Mouse (Mus musculus): ENCODE measurements at regions not wholly inside any gene's neighbourhood (a gene's known extent, or its start where the extent isn't known, plus 50 kb on each side); places are given as distances from the start of the nearest gene placed in this dataset.

GRCm38 (mm10) chr8:37048912-37049692 lies 55.7 kb downstream of the AI429214 start:
- Histone ChIP-seq H3K4me2 (ENCODE audit: low read length) (no peak overlapping the region), H3K36me3 (ENCODE audit: control insufficient read depth, insufficient read depth, low read length) (no peaks in the 10 kb centered on the region), H3K9me3 (replicated peaks; ENCODE audit: control insufficient read depth, low read length, poor library complexity, severe bottlenecking) (no peaks in the 10 kb centered on the region), H3K27me3 (ENCODE audit: control insufficient read depth, insufficient read depth, low read depth, low read length) (no peaks in the 10 kb centered on the region), H3K27ac (ENCODE audit: low read length) (no peak overlapping the region), H3K4me3 (ENCODE audit: low read depth, low read length) (no peak overlapping the region), H3K4me1 (ENCODE audit: control insufficient read depth, insufficient read depth, low read length) (no peaks in the 10 kb centered on the region), H3K9ac (ENCODE audit: low read depth, low read length) (no peak overlapping the region)
- ATAC-seq, result no peak
- WGBS, result 87% methylated on average over 5 of the region's 5 CpGs

GRCm38 (mm10) chr8:37049969-37050683 lies 56.7 kb downstream of the AI429214 start:
- Histone ChIP-seq H3K9me3 (replicated peaks; ENCODE audit: control insufficient read depth, low read length, poor library complexity, severe bottlenecking) (no peaks in the 10 kb centered on the region), H3K27ac (ENCODE audit: low read length) (no peak overlapping the region), H3K27me3 (ENCODE audit: control insufficient read depth, insufficient read depth, low read depth, low read length) (no peaks in the 10 kb centered on the region), H3K4me3 (ENCODE audit: low read depth, low read length) (no peak overlapping the region), H3K9ac (ENCODE audit: low read depth, low read length) (no peak overlapping the region), H3K36me3 (ENCODE audit: control insufficient read depth, insufficient read depth, low read length) (no peaks in the 10 kb centered on the region), H3K4me2 (ENCODE audit: low read length) (no peak overlapping the region), H3K4me1 (ENCODE audit: control insufficient read depth, insufficient read depth, low read length) (no peaks in the 10 kb centered on the region)
- no peak for ATAC-seq
- 73% methylated on average over 6 of the region's 6 CpGs for WGBS

DNA sequence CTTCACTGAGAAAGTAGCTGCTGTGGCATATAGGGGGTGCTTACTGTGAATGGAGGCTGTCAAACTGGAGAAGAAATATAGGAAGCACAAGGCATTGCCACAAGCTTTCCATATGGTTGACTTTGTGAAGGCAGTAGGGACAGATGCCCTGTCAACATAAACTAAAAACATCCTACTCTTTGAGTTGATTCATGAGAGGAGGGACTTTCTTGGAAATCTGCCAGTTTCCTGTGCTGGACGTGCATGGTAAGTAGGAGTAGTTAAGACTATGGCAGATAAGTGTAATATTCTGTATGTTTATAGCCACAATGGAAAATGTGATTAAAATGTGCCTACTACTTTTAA lies 57.3 kb downstream of the AI429214 start:
- ATAC-seq, result no peak
- Histone ChIP-seq H3K27me3 (ENCODE audit: control insufficient read depth, insufficient read depth, low read depth, low read length) (no peaks in the 10 kb centered on the region), H3K4me3 (ENCODE audit: low read depth, low read length) (no peak overlapping the region), H3K9ac (ENCODE audit: low read depth, low read length) (no peak overlapping the region), H3K36me3 (ENCODE audit: control insufficient read depth, insufficient read depth, low read length) (no peaks in the 10 kb centered on the region), H3K27ac (ENCODE audit: low read length) (no peak overlapping the region), H3K4me2 (ENCODE audit: low read length) (no peak overlapping the region), H3K4me1 (ENCODE audit: control insufficient read depth, insufficient read depth, low read length) (no peaks in the 10 kb centered on the region), H3K9me3 (replicated peaks; ENCODE audit: control insufficient read depth, low read length, poor library complexity, severe bottlenecking) (no peaks in the 10 kb centered on the region)
- 64% methylated on average over 1 of the region's 1 CpGs for WGBS

DNA sequence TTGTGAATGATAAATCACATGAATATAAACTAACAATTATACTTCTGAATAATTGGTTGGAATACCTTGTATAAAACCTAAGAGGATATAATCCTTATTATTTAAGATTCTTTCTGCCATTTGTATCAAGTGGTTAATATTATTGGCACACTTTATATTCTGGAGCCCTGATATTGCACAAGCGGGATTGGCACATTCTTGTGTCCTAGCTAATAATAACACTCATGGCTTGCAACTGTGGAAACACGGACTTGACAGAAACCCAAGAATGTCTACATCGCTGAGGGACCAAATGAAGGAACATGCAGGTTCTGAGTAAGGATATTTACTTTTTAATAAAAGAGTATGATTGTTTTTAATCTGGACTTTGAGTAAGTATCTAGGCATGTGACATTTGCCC lies 63.0 kb downstream of the AI429214 start:
- Histone ChIP-seq H3K4me3 (ENCODE audit: low read depth, low read length) (no peak overlapping the region), H3K27me3 (ENCODE audit: control insufficient read depth, insufficient read depth, low read depth, low read length) (no peaks in the 10 kb centered on the region), H3K27ac (ENCODE audit: low read length) (no peak overlapping the region), H3K9me3 (replicated peaks; ENCODE audit: control insufficient read depth, low read length, poor library complexity, severe bottlenecking) (no peaks in the 10 kb centered on the region), H3K9ac (ENCODE audit: low read depth, low read length) (no peak overlapping the region), H3K4me1 (ENCODE audit: control insufficient read depth, insufficient read depth, low read length) (no peaks in the 10 kb centered on the region), H3K4me2 (ENCODE audit: low read length) (no peak overlapping the region), H3K36me3 (ENCODE audit: control insufficient read depth, insufficient read depth, low read length) (no peaks in the 10 kb centered on the region)
- ATAC-seq, result no peak
- 87% methylated on average over 3 of the region's 3 CpGs for WGBS

DNA sequence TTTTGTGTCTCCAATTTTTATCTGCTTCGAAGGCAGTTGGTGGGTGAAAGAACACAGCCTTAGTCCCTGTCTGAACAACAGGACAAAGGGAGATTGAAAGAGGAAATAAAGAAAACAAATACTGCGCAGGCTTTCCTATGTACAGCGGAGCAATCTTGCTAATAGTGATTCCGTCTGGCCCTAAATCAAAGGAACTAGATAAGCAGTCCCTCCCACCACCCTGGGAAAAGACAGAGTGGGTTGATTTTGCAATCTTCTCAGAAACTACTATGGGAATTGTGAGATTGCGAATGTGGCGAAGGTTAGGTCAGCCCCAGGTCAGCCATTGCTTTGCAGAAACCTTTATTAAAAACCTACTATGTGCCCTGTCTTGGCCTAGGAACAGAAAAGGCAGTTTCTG lies 65.0 kb downstream of the AI429214 start:
- WGBS, result 81% methylated on average over 6 of the region's 6 CpGs
- H3K27me3 ChIP-seq (ENCODE audit: control insufficient read depth, insufficient read depth, low read depth, low read length), result no peaks in the 10 kb centered on the region
- no peaks in the 10 kb centered on the region for H3K9me3 ChIP-seq (replicated peaks; ENCODE audit: control insufficient read depth, low read length, poor library complexity, severe bottlenecking)
- H3K36me3 ChIP-seq (ENCODE audit: control insufficient read depth, insufficient read depth, low read length), result no peaks in the 10 kb centered on the region
- no peak overlapping the region for H3K4me3 ChIP-seq (ENCODE audit: low read depth, low read length)
- H3K9ac ChIP-seq (ENCODE audit: low read depth, low read length), result no peak overlapping the region
- ATAC-seq, result no peak
- H3K4me1 ChIP-seq (ENCODE audit: control insufficient read depth, insufficient read depth, low read length), result no peaks in the 10 kb centered on the region
- no peak overlapping the region for H3K4me2 ChIP-seq (ENCODE audit: low read length)
- H3K27ac ChIP-seq (ENCODE audit: low read length), result no peak overlapping the region

GRCm38 (mm10) chr8:37062012-37062944 lies 68.9 kb downstream of the AI429214 start:
- H3K9ac ChIP-seq (ENCODE audit: low read depth, low read length), result no peak overlapping the region
- peak; percentile 86 for ATAC-seq
- H3K36me3 ChIP-seq (ENCODE audit: control insufficient read depth, insufficient read depth, low read length), result no peaks in the 10 kb centered on the region
- H3K27me3 ChIP-seq (ENCODE audit: control insufficient read depth, insufficient read depth, low read depth, low read length), result no peaks in the 10 kb centered on the region
- no peaks in the 10 kb centered on the region for H3K9me3 ChIP-seq (replicated peaks; ENCODE audit: control insufficient read depth, low read length, poor library complexity, severe bottlenecking)
- no peak overlapping the region for H3K27ac ChIP-seq (ENCODE audit: low read length)
- no peaks in the 10 kb centered on the region for H3K4me1 ChIP-seq (ENCODE audit: control insufficient read depth, insufficient read depth, low read length)
- 25% methylated on average over 13 of the region's 13 CpGs for WGBS
- no peak overlapping the region for H3K4me2 ChIP-seq (ENCODE audit: low read length)
- H3K4me3 ChIP-seq (ENCODE audit: low read depth, low read length), result no peak overlapping the region

- H3K27ac ChIP-seq (ENCODE audit: low read length), result no peak overlapping the region
- no peak overlapping the region for H3K4me3 ChIP-seq (ENCODE audit: low read depth, low read length)
- ATAC-seq, result peak; percentile 88
- no peaks in the 10 kb centered on the region for H3K9me3 ChIP-seq (replicated peaks; ENCODE audit: control insufficient read depth, low read length, poor library complexity, severe bottlenecking)
- no peaks in the 10 kb centered on the region for H3K27me3 ChIP-seq (ENCODE audit: control insufficient read depth, insufficient read depth, low read depth, low read length)
- H3K4me2 ChIP-seq (ENCODE audit: low read length), result no peak overlapping the region
- H3K9ac ChIP-seq (ENCODE audit: low read depth, low read length), result no peak overlapping the region
- no peaks in the 10 kb centered on the region for H3K36me3 ChIP-seq (ENCODE audit: control insufficient read depth, insufficient read depth, low read length)
- WGBS, result 19% methylated on average over 12 of the region's 12 CpGs
- H3K4me1 ChIP-seq (ENCODE audit: control insufficient read depth, insufficient read depth, low read length), result no peaks in the 10 kb centered on the region
These were observed 70.4 kb downstream of the AI429214 start for GRCm38 (mm10) chr8:37063764-37064331.

DNA sequence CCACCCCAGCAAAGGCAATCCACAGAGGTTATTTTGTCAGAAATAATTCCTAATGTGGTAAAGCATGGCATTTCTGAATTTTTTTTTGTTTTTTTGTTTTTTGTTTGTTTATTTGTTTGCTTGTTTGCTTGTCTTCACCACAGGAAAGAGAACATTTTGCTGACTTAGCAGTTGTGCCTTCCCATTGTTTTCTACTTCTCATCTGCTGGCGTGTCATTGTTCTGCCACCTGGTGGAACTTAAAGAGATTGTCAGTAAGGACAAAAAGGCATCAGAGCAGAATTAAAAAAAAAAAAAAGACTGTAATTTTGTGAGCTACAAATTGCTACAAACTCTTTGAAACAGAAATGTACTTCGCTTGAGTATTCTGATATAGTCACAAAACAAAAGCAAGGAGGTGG lies 79.5 kb downstream of the AI429214 start:
- Histone ChIP-seq H3K4me2 (ENCODE audit: low read length) (no peak overlapping the region), H3K4me3 (ENCODE audit: low read depth, low read length) (no peak overlapping the region), H3K9ac (ENCODE audit: low read depth, low read length) (no peak overlapping the region)

More for the DNA sequence above, 79.5 kb downstream of the AI429214 start:
- no peak overlapping the region for H3K27ac ChIP-seq (ENCODE audit: low read length)
- no peak for ATAC-seq
- no peaks in the 10 kb centered on the region for H3K4me1 ChIP-seq (ENCODE audit: control insufficient read depth, insufficient read depth, low read length)
- no peaks in the 10 kb centered on the region for H3K36me3 ChIP-seq (ENCODE audit: control insufficient read depth, insufficient read depth, low read length)
- no peaks in the 10 kb centered on the region for H3K27me3 ChIP-seq (ENCODE audit: control insufficient read depth, insufficient read depth, low read depth, low read length)
- H3K9me3 ChIP-seq (replicated peaks; ENCODE audit: control insufficient read depth, low read length, poor library complexity, severe bottlenecking), result no peaks in the 10 kb centered on the region
- 26% methylated on average over 2 of the region's 2 CpGs for WGBS
